Mouse (Mus musculus) heart, postnatal 0 days (tissue): Measurements from ENCODE around the gene Spata18. TPM values are rescaled to one million over a fixed set of nuclear protein-coding genes. Genes with fewer than 3 reads are reported as not detected.
A peak's percentile ranks its signal among the peaks of the same experiment; 100 is the strongest.

Experiments
- ATAC-seq: fragments of 200-750 bp; cut with Nextera tagmentation; 2 replicates; pipeline ENCODE4 v1.8.0; 2017; ENCODE audit warnings: low read depth, moderate number of reproducible peaks, moderate library complexity; ENCODE audit not compliant: insufficient read depth
- DNase-seq: peaks from one replicate; pipeline ENCODE4 v3.0.0-alpha.2; 2016; ENCODE audit warnings: low spot score
- H3K27ac ChIP-seq: fragments of 300-500 bp; sonication (generic); 2 replicates; pipeline ENCODE4 v1.5.1; 2014; ENCODE audit warnings: low read depth, mild to moderate bottlenecking
- H3K27me3 ChIP-seq: fragments of 300-500 bp; sonication (generic); 2 replicates; pipeline ENCODE4 v1.6.1; 2014; ENCODE audit warnings: low read length, mixed read lengths; ENCODE audit not compliant: control insufficient read depth, insufficient read depth
- H3K36me3 ChIP-seq: fragments of 300-500 bp; sonication (generic); replicated peaks from 2 replicates; pipeline ENCODE4 v1.6.1; 2014; ENCODE audit warnings: low read length, mixed read lengths; ENCODE audit not compliant: control insufficient read depth, insufficient read depth
- H3K4me1 ChIP-seq: fragments of 300-500 bp; sonication (generic); 2 replicates; pipeline ENCODE4 v1.6.1; 2014; ENCODE audit warnings: antibody characterized with exemption; ENCODE audit not compliant: control insufficient read depth, insufficient read depth
- H3K4me2 ChIP-seq: fragments of 300-500 bp; sonication (generic); 2 replicates; pipeline ENCODE4 v1.6.1; 2014; ENCODE audit warnings: low read depth, mild to moderate bottlenecking, low read length, moderate library complexity
- H3K4me3 ChIP-seq: fragments of 300-500 bp; sonication (generic); 2 replicates; pipeline ENCODE4 v1.5.1; 2014; ENCODE audit warnings: low read depth, low read length
- H3K9ac ChIP-seq: fragments of 300-500 bp; sonication (generic); replicated peaks from 2 replicates; pipeline ENCODE4 v1.6.1; 2014; ENCODE audit warnings: low read depth, low read length, mixed read lengths
- H3K9me3 ChIP-seq: fragments of 300-500 bp; sonication (generic); replicated peaks from 2 replicates; pipeline ENCODE4 v1.6.1; 2016; ENCODE audit warnings: low read length; ENCODE audit not compliant: control insufficient read depth
- CTCF ChIP-seq: IDR thresholded peaks from 2 replicates; pipeline ENCODE4 v1.5.1; 2016; ENCODE audit warnings: antibody characterized with exemption, control low read depth, low read depth
- EP300 ChIP-seq: IDR thresholded peaks from 2 replicates; pipeline ENCODE4 v1.6.1; 2016; ENCODE audit warnings: antibody characterized with exemption, low read depth
- WGBS: fragments of 180-500 bp; shearing (Covaris S2); extraction: QIAGEN DNeasy Blood & Tissue Kit; methylation state at CpG from one replicate; pipeline ENCODE4 v1.1.7; 2014; 5-methylcytosine and 5-hydroxymethylcytosine counted together
- polyA plus RNA-seq: library from polyadenylated mRNA; unstranded; fragments of >200 nt; fragmentation: Nextera tagmentation; extraction: Ambion mirVana; gene quantifications from 2 replicates; pipeline ENCODE4 v1.2.1, GENCODE M21; 2015
- total RNA-seq: library from RNA; depleted of rRNA; stranded (reverse); fragments of >200 nt; gene quantifications from 2 replicates; pipeline ENCODE4 v1.2.3, GENCODE M21; 2014; ENCODE audit warnings: low replicate concordance

Gene Spata18
- total and polyA plus RNA-seq, 2 experiments from 2014 or later: 0.27 to 0.87 TPM

- Histone ChIP-seq H3K4me1 (peaks cover 7% of the 10 kb centered on the region), H3K36me3 (no peaks in the 10 kb centered on the region), H3K4me3 (no peak overlapping the region), H3K27ac (no peak overlapping the region), H3K9ac (no peak overlapping the region), H3K9me3 (no peaks in the 10 kb centered on the region), H3K4me2 (no peak overlapping the region), H3K27me3 (no peaks in the 10 kb centered on the region)
- ATAC-seq (no peak), DNase-seq (no peak)
- WGBS: 72% methylated on average over 1 of the region's 1 CpGs
- no peak for TF ChIP-seq CTCF
- TF ChIP-seq EP300: no peak
These were observed 42.6 kb downstream of the Spata18 start for GRCm38 (mm10) chr5:73693778-73694177.

- Histone ChIP-seq H3K27ac (no peak overlapping the region), H3K4me1 (peaks cover under 1% of the 10 kb centered on the region; the same call in 1 of the 2 replicates), H3K27me3 (no peaks in the 10 kb centered on the region), H3K4me3 (no peak overlapping the region), H3K9ac (no peak overlapping the region), H3K4me2 (no peak overlapping the region), H3K36me3 (no peaks in the 10 kb centered on the region), H3K9me3 (no peaks in the 10 kb centered on the region)
- TF ChIP-seq CTCF: no peak
- no peak for TF ChIP-seq EP300
- ATAC-seq: no peak
- whole genome bisulfite sequencing: 78% methylated on average over 4 of the region's 4 CpGs
- no peak for DNase-seq
These were observed 43.3 kb downstream of the Spata18 start for GRCm38 (mm10) chr5:73694254-73695015.

DNA sequence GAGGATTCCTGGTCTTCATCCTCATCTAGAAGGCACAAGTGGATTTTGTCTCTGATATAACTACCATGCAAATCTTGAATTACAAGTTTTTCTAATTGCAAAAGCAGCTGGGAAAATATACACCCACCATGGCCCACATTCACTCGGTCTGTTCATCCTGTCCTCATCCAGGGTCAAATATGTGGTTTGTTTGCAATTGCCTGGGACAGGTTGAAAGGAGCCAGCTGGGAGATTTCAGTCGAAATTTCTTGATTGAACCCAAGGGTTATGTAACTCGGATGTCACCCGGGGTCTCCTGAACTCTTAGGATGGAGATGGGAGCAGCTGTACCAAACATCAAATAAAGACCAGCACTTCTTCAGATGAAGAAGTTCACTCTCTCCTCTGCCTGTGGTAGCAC, 46.5 kb downstream of the Spata18 start:
- no peak overlapping the region for H3K4me2 ChIP-seq
- DNase-seq: no peak
- no peak overlapping the region for H3K9ac ChIP-seq
- ATAC-seq: no peak
- 72% methylated on average over 4 of the region's 4 CpGs for WGBS
- H3K4me3 ChIP-seq: no peak overlapping the region
- TF ChIP-seq CTCF: no peak
- no peak for TF ChIP-seq EP300
- no peak overlapping the region for H3K27ac ChIP-seq
- no peaks in the 10 kb centered on the region for H3K27me3 ChIP-seq
- H3K36me3 ChIP-seq: no peaks in the 10 kb centered on the region
- H3K9me3 ChIP-seq: no peaks in the 10 kb centered on the region
- no peaks in the 10 kb centered on the region for H3K4me1 ChIP-seq

- Histone ChIP-seq H3K4me2 (no peak overlapping the region), H3K36me3 (no peaks in the 10 kb centered on the region), H3K27me3 (no peaks in the 10 kb centered on the region), H3K9ac (no peak overlapping the region), H3K4me3 (no peak overlapping the region), H3K4me1 (no peaks in the 10 kb centered on the region), H3K9me3 (no peaks in the 10 kb centered on the region), H3K27ac (peak overlapping the region; percentile 72)
- no peak for TF ChIP-seq CTCF
- TF ChIP-seq EP300: no peak
- ATAC-seq (peak; percentile 30; the same call in 1 of the 2 replicates), DNase-seq (peak; percentile 25)
- 46% methylated on average over 17 of the region's 17 CpGs for WGBS
These were observed 50.1 kb downstream of the Spata18 start for GRCm38 (mm10) chr5:73701063-73701890.

- ATAC-seq (no peak), DNase-seq (no peak)
- Histone ChIP-seq H3K4me3 (no peak overlapping the region), H3K9ac (no peak overlapping the region), H3K36me3 (no peaks in the 10 kb centered on the region), H3K27me3 (no peaks in the 10 kb centered on the region), H3K4me1 (no peaks in the 10 kb centered on the region), H3K9me3 (no peaks in the 10 kb centered on the region), H3K27ac (peak overlapping the region; percentile 72), H3K4me2 (no peak overlapping the region)
- WGBS: 60% methylated on average over 12 of the region's 12 CpGs
- TF ChIP-seq EP300 (no peak), CTCF (no peak)
These were observed 50.9 kb downstream of the Spata18 start for GRCm38 (mm10) chr5:73701946-73702710.
